Mouse (Mus musculus): ENCODE data around the gene Dysf. TPM values are rescaled to one million over a fixed set of nuclear protein-coding genes. Genes with fewer than 3 reads are reported as not detected.

The Dysf gene
- total RNA-seq, 2 experiments from 2014 or later, result not detected

DNA sequence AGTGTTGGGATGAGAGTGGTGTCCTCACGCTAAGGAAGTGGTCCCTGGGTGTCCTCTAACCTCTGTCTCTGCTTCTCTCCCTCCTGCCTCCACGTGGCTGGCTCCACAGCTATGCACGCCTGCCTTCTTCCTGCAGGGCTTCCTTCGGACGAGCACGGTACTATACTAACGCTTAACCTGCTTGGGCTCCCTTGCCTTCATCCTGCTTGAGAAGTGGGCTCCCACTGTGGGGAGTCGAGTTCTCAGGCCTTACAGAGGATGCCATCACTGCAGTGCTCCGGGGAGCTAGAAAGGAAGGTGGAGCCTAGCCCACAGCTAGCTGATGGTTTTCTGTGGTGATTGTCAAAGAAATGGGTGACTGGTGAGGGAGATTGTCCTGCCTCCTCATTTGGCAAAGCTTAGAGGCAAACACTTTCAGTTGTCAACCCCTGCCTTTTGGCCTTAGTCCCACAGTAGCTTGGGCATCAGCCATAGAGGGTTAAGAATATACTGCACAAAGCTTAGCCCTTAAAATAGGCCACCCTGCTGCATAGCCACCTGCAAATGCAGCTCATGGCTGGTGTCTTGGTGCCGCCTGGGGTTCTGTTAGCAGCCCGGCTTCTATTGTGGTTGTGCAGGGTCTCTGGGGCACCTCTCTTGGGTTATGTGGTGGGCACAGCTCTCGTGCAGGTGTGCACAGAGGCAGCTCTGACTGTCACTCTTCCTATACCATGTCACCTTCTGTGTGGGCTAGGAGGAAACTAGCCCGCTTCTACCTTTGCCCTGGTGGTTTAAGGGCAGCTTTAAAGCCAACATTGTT lies 139.0 kb downstream of the Dysf start:
- no peak for ATAC-seq (replicated peaks; ENCODE audit: low FRiP score, low TSS enrichment, poor library complexity, severe bottlenecking)

DNA sequence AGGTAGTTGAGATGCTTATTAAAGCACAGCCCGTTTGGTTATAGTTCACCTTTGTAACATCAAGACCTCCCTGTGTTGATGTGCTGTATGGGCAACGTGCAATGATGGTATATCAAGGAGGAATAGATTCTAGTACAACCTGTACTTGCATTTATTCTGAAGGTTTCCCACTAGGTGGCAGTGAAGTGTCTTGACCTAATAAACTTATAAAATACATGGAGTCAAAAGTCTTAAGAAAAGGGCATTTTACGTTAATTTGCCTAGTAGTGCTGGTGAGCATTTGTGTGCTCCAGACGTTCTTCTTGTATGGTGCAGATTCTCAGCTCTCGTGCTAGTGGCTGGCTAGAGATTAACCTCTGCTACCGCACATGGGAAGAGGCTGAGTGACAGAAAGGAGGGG lies 140.1 kb downstream of the Dysf start:
- no peak for ATAC-seq (replicated peaks; ENCODE audit: low FRiP score, low TSS enrichment, poor library complexity, severe bottlenecking)

- ATAC-seq (replicated peaks; ENCODE audit: low FRiP score, low TSS enrichment, poor library complexity, severe bottlenecking), result no peak
Observed at GRCm38 (mm10) chr6:84154508-84154907, 146.1 kb downstream of the Dysf start.

DNA sequence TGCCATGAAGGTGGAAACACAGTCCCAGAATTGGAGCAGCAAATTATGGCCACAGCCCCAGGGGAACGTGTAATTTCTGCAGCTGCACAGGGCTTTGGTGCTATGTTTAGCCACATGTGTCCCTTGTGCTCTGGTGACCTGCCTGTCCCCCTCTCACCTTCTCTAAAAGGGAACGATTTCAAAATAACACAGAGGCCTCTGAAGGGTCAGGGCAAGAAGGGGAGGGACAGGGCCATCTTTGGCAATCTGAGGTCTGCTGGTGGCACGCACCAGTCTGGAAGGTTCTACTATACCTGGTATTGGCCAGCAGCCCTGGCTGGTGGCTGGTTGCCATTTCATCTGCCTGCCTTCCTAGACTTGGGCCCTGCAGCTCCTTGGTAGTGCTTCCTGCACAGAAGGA lies 147.4 kb downstream of the Dysf start:
- no peak for ATAC-seq (replicated peaks; ENCODE audit: low FRiP score, low TSS enrichment, poor library complexity, severe bottlenecking)

DNA sequence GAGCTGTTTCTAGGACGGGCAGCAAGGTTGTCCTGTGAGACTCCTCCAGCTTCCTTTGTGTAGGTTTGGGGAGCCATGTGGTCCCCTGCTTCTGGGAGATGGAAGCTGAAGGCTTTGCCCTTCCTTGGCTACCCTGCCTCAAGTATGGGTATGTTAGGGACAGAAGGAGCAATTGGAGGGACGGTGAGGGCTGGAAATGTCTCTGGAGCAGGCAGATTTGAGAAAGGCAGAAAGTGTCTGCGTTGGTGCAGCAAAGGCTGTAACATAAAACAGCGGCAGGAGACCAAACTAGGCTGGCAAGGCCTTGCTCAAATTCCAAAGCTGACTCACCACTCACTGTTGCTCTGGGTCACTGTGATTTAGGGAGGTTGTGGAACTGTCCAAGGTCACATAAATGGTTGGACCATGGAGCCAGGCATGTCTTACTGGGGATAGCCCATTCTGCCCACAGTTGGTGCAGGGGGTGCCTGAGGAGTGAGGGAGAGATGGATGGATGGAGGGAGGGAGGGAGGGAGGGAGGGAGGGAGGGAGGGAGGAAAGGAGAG lies 148.2 kb downstream of the Dysf start:
- no peak for ATAC-seq (replicated peaks; ENCODE audit: low FRiP score, low TSS enrichment, poor library complexity, severe bottlenecking)

DNA sequence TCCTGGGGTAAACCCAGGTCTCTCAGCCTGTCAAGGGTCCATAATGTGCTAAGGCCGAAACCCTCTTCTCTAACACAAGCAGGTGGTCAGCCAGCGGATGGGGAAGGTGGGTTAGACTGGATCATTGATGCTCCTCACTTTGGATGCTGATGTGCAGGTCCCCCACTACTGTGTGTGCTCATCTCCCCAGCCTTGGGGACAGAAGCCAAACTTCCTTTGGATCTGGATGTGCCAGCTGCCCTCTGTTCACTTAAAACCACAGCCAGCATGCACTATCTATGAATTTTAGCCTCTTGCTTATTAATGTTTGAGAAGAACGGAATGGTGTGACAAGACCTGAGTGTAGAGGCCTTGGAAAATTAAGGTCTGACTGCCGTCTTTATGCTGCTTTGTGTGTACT lies 150.7 kb downstream of the Dysf start:
- no peak for ATAC-seq (replicated peaks; ENCODE audit: low FRiP score, low TSS enrichment, poor library complexity, severe bottlenecking)

GRCm38 (mm10) chr6:84167612-84168011 lies 159.2 kb downstream of the Dysf start:
- ATAC-seq (replicated peaks; ENCODE audit: low FRiP score, low TSS enrichment, poor library complexity, severe bottlenecking), result no peak

DNA sequence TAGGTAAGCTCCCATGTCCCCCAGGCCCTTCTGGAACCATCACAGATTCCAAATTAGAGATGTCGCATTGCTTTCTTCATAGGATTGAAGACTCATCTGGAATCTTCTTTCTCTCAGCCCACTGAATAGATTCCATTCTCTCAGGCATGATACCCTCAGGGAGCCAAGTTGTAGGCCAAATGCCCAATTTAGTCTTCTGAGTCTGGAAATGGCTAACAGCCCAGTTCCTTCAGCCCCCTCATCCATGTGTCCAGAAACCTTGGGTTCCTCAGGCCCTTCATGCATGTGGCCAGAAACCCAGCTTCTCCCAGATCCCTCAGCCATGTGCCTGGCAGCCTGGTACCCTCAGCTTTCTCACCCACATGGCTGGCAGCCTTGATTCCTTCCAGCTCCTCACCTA lies 160.2 kb downstream of the Dysf start:
- ATAC-seq (replicated peaks; ENCODE audit: low FRiP score, low TSS enrichment, poor library complexity, severe bottlenecking), result no peak

DNA sequence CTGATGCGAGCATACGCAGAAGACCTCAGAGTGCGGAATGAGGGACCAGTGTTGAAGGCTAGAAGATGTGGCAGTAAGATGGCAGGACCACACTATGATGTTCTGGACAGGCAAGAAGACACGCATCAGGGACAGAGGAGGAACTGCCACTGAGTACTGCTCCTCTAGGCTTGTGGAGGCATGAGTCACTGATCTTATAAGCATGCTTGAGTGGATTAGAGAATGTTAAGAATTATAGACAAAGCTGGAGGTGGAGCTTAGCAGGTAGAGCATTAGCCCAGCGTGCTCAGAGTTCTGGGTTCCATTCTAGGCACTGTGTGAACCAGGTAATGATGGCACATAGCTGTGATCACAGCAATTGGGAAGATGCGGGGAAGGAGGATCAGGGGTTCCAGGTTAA lies 165.2 kb downstream of the Dysf start:
- ATAC-seq (replicated peaks; ENCODE audit: low FRiP score, low TSS enrichment, poor library complexity, severe bottlenecking), result no peak

GRCm38 (mm10) chr6:84178776-84179405 lies 170.5 kb downstream of the Dysf start:
- 0 out of 2 replicates have a peak, but pooled peaks have one; percentile 44 for ATAC-seq (replicated peaks; ENCODE audit: low FRiP score, low TSS enrichment, poor library complexity, severe bottlenecking)

GRCm38 (mm10) chr6:84181452-84181851 lies 173.1 kb downstream of the Dysf start:
- no peak for ATAC-seq (replicated peaks; ENCODE audit: low FRiP score, low TSS enrichment, poor library complexity, severe bottlenecking)

DNA sequence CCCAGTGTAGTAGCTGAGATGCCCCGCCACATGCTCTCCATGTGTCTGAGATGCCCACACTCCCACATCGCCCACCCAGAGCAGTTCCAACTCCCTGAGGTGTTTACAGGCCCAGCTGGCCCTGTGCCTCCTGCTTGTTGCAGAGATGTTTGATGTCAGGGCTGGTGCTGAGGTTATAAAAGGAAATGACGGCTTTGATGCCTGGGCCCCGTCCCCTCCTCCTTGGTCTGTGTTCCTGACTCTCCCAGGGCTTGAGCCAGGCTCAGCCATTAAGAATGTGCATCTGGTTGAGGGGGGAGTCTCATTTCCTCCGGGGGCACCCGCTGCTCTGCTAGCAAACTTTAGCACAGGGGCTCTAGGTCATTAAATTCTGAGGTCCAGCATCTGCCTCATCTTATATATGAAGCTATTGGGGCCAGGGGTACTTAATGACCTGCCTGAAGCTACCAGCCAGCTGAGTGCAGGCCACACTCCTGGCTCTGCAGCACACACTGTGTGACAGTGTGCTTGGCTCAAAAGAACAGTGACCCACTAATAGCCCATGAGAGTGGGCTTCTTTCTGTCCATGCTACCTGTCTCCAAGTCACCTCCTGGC lies 183.4 kb downstream of the Dysf start:
- no peak for ATAC-seq (replicated peaks; ENCODE audit: low FRiP score, low TSS enrichment, poor library complexity, severe bottlenecking)

GRCm38 (mm10) chr6:84196511-84196910 lies 188.1 kb downstream of the Dysf start:
- ATAC-seq (replicated peaks; ENCODE audit: low FRiP score, low TSS enrichment, poor library complexity, severe bottlenecking), result no peak

GRCm38 (mm10) chr6:84197811-84198213 lies 189.4 kb downstream of the Dysf start:
- ATAC-seq (replicated peaks; ENCODE audit: low FRiP score, low TSS enrichment, poor library complexity, severe bottlenecking), result no peak

DNA sequence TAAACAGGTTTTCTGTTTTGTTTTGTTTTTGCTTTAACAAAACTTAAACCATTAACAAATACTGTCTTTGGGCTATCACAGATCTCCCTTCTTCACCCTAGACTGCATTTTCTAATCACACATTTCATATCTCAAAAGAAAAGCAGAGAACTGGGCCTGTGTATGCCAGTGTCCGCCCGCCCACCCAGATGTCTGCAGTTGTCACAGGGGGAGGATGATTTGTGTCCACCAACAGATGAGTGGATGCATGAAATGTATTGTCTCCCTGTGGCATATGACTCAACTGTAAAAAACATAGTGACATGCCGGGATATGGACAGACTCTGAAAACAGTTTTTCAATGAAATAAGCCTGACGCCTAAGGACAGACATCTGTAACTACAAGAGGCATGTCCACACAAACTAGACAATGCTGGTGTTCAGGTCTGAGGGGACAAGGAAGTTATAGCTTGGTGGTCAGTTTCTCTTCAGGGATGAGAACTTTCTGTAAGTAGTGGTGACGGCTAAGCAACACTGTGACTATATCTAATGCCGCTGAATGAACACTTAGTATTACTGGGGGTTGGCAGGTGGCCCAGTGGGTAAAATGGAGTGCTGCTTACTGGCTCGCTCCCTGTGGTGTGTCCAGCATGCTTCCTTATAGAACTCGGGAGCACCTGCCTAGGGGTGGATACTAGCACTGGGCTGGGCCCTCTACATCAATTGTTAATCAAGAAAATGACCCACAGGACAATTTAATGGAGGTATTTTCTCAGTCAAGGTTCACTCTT lies 193.5 kb downstream of the Dysf start:
- no peak for ATAC-seq (replicated peaks; ENCODE audit: low FRiP score, low TSS enrichment, poor library complexity, severe bottlenecking)

GRCm38 (mm10) chr6:84205611-84206010 lies 197.2 kb downstream of the Dysf start:
- no peak for ATAC-seq (replicated peaks; ENCODE audit: low FRiP score, low TSS enrichment, poor library complexity, severe bottlenecking)

GRCm38 (mm10) chr6:84208589-84208988 lies 200.2 kb downstream of the Dysf start:
- ATAC-seq (replicated peaks; ENCODE audit: low FRiP score, low TSS enrichment, poor library complexity, severe bottlenecking), result no peak

DNA sequence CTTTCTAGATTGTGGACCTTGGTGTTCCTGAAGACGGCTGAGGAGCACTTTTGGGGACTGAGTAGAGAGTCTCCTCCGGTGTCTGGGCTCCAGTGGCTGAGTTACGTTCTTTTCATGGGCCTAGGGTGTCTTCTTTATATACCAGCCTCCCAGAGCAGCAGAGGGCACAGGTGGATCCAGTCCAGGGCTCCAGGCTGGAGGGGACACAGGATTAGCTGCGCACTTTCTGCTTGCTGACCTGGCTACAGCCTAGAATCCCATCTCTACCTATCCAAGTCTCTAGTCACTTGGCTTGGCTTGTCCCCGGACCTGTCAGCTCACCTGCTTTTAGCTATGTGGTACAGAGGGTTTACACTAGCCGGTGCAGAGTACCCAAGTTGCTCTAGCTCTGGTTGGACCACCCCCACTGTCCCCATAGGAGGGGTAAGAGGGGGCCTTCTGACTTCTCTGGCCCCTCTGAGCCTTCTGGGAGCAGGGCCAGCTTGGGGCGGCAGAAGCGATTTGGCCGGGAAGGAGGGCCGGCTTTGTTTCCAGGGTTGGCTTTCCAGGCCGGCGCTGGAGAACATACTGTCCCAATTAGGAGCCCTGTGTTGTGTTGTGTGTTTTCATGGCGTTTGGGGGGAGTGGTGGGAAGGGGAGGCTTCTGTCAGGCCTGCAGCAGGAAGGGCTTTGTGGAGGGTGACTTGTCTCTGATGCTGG lies 201.5 kb downstream of the Dysf start:
- no peak for ATAC-seq (replicated peaks; ENCODE audit: low FRiP score, low TSS enrichment, poor library complexity, severe bottlenecking)

GRCm38 (mm10) chr6:84211473-84211872 lies 203.1 kb downstream of the Dysf start:
- ATAC-seq (replicated peaks; ENCODE audit: low FRiP score, low TSS enrichment, poor library complexity, severe bottlenecking), result no peak
